Mouse (Mus musculus) thymus, adult 18-20 months (tissue): ENCODE data around the gene Eps8l2.
"Not testable (repeated sequence)": the region's sequence is repeated elsewhere in the genome, so short reads cannot be mapped to it uniquely, and the experiment has no call there.

Experiments
- DNase-seq, 2 experiments: peaks; one replicate each; pipeline ENCODE4 v3.0.0; 2022; ENCODE audit warnings: mixed read lengths in 2 of 2

Gene Eps8l2

DNA sequence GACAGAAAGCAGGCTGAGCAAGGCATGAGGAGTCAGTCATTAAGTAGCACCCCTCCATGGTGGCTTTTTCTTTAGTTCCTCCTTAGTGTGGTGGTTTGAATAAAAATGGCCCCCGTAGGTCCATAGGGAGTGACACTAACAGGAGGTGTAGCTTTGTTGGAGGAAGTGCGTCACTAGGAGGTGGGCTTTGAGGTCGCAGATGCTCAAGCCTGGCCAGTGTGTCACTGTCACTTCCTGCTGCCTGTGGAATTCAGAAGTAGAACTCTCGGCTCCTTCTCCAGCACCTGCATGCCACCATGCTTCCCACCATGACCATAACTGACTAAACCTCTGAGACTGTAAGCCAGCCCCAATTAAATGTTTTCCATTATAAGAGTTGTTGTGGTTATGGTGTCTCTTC lies 28.7 kb downstream of the Eps8l2 start:
- no peak for DNase-seq

DNA sequence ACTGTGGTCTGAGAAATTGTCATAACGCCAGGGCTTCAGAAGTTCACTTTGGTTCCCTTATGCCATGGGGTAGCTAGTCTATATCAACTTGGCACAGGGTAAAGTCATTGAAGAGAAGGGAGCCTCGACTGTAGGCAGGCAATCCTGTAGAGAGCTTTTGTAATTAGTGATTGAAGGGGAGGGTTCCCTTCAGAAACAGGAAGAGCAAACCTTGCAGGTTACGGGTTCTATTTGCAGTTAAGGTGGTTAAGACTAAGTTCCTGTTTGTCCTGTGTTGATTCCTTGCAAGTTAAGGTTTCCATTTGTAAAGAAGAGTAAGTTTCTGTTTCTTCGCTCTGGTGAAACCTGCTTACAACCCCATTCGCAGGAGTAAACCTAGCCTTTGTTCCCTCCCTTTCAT lies 31.2 kb downstream of the Eps8l2 start:
- DNase-seq, result no peak

DNA sequence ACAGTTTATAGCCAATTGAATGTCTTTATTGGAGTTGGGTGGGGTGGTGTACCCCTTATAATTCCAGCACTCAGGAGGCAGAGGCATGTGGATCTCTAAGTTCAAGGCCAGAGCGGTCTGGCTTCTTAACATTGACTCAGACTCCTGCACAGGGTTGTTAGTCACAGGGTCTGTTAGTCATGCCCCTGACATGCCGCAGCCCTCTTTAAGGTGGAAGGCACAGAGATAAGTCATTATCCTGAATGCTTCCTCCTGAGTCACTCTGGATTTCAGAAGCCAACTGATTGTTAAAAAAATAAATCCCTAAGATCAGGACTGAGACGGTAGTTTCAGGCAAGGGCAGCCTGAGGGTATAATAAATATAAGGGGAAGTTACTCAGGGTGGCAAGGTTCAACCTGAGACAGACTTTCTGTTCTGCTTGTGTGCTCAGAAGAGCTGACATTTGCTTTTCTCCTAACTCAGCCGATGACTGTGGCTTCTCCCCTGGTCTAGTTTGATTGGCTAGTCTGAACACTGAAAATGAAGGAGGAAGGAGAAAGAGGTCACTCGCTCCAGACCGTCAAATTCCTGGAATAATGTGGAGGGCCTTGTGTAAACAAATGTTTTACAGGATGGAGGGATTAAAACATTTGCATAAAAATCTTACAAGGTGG lies 33.4 kb downstream of the Eps8l2 start:
- DNase-seq, result no peak

DNA sequence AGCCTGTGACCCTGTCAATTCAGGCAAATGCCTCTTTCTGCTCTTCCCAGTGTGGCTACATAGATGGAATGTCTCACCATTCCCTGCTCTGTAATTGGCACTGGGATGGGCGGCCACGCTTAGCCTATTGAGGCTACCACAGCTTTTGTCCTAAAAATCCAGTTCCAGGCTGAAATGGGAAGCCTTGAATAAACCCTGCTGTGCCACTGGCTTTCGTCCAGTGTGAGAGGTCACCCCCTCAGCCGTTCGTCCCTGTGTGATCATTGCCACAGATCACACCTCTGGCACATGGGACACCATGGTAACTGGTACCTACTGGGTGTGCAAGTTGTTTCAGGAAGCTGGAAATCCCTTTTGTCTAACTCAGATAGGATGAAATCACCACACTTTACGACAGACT lies 34.9 kb downstream of the Eps8l2 start:
- DNase-seq, result no peak

GRCm38 (mm10) chr7:141374399-141374798 lies 35.7 kb downstream of the Eps8l2 start:
- no peak for DNase-seq

GRCm38 (mm10) chr7:141379584-141379983 lies 40.9 kb downstream of the Eps8l2 start:
- DNase-seq, result no peak

- no peak for DNase-seq
Measured at GRCm38 (mm10) chr7:141381068-141381835, 42.6 kb downstream of the Eps8l2 start.

GRCm38 (mm10) chr7:141387807-141388486 lies 49.3 kb downstream of the Eps8l2 start:
- DNase-seq, result no peak

DNA sequence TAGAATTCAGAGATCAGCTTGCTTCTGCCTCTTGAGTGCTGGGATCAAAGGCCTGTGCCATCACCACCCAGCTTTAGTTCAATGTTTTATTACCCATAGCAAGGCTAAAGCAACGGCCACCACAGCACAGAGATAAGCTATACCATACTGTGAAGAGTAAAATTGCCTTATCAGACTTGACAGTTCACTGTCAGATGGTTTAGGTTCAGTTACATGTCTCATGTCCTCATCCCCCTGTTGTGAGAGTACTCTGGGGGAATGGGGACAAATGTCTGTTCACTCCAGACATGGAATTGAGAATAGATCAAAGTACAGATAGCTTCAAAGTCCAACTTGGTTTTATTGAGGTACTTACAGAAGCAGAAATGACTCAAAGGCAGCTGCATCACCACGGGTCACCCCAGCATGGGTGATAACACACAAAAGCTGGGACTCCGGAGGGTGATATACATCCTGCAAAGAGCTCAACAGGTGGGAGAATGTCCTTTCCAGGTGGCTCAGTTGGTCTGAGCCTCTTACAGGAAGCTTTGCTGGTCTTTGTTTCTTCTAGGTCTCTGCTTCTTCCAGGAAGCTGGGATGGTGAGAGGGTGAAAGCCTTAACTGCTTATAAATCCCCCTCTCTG lies 49.9 kb downstream of the Eps8l2 start:
- no peak for DNase-seq

- DNase-seq, result no peak
Measured at GRCm38 (mm10) chr7:141390326-141391259, 51.9 kb downstream of the Eps8l2 start.

GRCm38 (mm10) chr7:141391625-141392551 lies 53.2 kb downstream of the Eps8l2 start, which contains the start of gene Taldo1:
Gene Taldo1, plus strand, starts transcription at chr7:141392199.
- peak; percentile 94 to 95 for DNase-seq

DNA sequence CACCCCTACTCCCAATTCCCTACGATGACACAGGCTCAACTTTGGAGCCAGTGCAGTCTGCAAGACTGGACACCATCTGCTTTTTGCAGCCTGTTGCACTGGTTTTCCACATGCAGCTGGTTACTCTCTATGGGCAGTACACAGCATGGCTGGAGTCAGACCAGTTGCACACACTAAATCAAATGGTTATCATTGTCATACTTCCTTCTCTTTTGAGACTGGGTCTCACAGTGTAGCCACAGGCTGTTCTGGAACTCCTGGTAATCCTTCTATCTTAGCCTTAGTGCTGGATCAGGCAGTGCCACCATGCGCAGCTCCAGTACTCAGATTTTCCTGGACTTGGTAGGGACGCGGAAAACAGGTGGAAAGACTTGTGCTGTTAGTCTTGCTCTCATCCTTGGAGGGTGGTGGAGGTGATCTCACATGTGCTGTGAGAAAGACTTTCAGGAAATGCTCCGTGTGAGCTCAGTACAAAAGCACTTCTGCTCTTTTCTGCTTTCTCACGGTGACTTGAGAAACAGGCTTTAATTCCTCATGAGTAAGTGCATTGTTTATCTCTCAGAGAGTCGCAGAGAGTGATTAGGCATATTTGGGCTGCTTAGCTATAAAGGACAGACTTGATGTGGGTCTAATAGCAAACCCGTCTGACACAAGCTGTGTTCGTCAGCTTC lies 54.0 kb downstream of the Eps8l2 start:
- DNase-seq, result no peak

DNA sequence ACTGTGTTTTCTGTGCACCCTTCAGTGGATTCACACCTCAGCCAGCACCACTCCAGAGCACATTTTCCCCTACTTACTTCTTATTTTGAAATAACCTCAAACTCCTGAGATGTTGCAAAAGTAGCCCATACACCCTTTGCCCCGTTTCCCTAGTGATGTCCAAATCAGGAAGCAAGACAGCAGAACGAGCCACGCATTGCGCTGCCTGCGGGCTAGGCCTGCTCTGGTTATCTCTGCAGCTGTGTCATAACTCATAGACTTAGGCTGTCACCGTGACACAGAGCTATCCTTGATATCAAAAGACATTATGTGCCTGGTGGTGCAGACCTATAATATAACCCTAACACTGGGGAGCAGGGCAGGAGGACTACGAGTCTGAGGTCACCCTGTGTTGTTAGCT lies 55.5 kb downstream of the Eps8l2 start:
- DNase-seq, result no peak

DNA sequence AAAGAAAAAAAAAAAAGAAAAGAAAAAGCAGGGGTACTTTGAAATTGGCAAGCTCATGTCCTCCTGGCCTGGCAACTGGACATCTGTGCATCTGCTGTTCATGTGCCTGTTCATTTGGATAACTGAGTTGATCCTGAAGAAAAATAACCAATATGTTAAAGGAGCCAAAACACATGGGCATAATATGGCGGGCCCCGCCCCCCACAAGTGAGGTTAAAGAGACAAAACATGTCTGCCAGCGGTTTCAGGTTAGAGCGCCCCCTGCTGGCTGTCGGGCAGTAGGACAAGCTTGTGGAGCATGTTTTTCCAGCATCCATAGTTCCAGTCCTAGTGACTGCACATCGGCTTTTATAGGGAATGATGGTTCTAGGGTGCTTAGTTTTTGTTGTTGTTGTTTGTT lies 56.1 kb downstream of the Eps8l2 start:
- peak; percentile 27 to 51 for DNase-seq

- no peak for DNase-seq
Measured at GRCm38 (mm10) chr7:141395348-141395747, 56.7 kb downstream of the Eps8l2 start.

DNA sequence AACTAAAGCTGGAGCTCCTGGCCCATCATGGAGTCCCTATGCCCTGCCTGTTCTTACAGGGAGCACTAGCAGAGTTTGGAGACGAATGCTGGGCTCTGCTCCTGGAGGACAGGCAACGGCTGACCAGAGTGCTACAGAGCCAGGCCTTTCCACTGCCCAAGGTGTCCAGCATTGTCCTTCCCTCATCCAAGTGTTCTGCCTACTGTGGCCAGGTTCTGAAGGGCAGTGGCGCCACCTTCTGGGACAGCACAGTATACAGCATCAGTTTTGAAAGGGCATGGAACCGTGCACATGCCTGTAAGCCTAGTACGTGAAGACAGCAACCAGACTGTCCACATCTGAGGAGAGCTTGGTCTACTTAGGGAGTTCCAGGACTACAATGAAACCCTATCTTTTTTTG lies 64.6 kb downstream of the Eps8l2 start:
- DNase-seq, result no peak

- no peak for DNase-seq
Measured at GRCm38 (mm10) chr7:141405466-141405865, 66.8 kb downstream of the Eps8l2 start.

- not testable (repeated sequence) for DNase-seq
Measured at GRCm38 (mm10) chr7:141407670-141408069, 69.0 kb downstream of the Eps8l2 start.

- peak; percentile 57 to 61 for DNase-seq
Measured at GRCm38 (mm10) chr7:141408833-141409232, 70.2 kb downstream of the Eps8l2 start.

GRCm38 (mm10) chr7:141410631-141411030 lies 72.0 kb downstream of the Eps8l2 start:
- no peak for DNase-seq
